Mouse (Mus musculus): Measurements from ENCODE around the gene Mmaa.
A peak's percentile ranks its signal among the peaks of the same experiment; 100 is the strongest.

The Mmaa gene

DNA sequence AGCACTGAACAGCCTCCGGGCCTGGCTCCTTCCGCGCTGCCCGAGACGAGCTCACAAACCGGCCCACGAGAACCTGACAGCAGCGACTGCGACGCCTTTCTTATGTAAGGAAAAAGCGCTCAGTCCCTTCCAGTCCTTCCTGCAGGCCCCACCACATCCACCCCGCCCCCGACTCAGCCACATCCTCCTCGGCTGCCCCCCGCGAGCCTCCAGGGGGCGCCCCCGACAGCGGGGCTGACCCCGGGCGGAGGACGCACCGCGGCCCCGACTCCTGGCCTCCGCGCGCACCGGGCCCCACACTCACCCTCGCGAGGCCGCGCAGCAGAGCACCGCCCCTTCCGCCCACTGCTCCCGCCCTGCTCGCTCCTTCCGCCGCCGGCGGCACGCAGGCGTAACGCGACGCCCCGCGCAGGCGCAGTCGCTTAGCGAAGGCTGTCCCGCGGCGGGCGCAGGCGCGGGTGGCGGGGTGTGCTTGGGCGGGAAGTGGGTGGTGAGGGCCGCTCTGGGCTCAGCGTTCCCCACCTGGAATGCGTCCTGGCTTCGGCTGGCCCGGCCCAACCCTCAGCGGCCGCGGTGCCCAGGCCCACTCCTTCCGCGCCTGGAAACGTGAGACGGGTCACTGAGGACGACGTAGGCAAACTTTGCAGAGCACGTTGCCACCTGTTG is at the start of gene Mmaa:
Gene Mmaa (minus strand): TSS at position 328 of the 666 bp plus-strand sequence.
- DNase-seq = peak; percentile 97 to 98

DNA sequence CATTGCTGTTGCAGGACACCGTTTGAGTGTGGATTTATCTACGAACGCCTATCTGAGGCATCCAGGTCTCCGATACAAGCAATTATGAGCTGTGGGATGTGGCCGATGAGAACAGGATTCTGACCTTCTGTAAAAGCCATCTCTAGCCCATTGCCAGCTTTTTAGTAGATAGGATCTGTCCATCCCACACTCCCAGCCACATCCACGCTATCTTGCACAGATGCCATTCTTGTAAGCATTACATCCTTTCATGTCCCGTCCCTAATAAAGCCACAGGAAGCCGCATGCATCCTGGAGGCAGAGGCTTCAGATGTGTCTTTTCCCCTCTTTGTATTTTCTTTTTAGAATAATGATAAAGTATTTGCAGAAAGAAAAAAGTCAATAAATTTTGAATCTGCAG is 46.5 kb upstream of the Mmaa start:
- DNase-seq = no peak

DNA sequence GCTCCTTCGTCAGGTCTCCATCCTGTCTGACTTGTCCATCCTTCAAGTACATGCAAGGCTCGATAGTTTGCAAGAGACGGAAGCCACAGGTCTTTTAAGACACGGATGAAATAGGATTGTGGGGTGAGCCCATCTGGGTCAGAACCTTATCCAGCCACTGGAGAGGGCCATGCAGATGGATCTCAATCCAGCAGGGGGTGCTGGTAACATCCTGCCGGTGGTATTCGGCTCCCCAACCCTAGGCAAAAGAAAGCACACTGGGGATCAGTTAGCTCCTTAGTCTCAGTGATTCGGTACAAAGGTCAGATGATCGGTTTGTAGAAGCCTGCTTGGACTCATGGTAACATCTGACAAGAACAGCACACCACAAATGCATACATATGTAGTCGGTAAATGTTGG is 44.8 kb upstream of the Mmaa start:
- peak in 1 of 2 experiments; percentile 50 for DNase-seq

DNA sequence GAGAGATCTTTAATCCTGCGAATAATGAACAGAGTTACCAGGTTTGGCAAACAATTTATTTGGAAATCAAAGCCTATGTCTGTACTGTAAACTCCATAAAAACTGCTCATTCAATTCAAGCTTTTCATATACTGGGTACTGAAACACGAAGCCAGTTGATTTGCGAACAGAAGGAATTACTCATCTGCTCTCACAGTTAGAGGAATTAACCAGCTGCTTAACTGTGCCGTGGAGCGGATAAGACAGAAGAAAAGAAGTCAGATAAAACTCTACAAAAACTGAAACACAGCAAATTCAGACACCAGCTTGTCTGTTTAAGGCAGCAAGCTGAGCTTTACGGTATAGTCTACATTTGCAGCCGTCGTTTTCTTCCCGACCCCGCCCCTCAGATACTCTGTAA is 43.9 kb upstream of the Mmaa start:
- DNase-seq = no peak

DNA sequence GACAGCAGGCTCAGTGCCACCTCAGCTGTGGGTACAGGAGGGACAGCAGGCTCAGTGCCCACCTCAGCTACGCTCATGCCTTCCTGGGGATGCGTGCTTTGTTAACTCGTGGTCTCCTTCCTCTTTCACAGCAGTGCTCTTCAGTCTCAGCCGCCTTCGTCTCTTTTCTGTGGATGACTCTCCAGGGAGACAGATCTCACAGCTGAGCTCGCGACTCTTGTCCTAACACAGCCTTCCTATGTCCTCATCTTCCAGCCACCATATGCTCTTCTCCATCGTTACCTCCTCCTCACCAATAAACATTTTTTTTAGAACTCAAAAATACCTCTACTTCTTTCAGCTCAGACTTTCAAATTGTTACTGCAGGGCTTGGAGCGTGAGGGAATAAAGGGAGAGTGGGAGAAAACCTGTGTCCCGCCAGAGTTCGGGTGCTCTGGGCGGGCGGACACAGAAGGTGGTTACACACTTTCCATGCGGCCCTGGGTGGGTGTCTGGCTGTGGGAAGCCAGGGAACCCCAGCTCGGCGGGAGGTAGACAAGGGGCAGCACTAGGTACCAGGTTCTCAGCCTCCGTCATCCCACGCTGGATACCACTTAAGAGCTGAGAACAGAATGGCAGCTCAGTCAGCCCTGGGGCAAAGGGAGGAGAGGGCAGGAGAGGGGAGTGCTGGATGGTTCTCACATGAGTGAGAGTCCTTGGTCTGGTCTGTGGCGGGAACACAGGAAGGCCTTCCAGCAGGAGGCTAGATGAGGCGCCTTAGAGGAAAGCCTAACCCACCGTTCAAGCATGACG is 37.6 kb upstream of the Mmaa start:
- DNase-seq = no peak

DNA sequence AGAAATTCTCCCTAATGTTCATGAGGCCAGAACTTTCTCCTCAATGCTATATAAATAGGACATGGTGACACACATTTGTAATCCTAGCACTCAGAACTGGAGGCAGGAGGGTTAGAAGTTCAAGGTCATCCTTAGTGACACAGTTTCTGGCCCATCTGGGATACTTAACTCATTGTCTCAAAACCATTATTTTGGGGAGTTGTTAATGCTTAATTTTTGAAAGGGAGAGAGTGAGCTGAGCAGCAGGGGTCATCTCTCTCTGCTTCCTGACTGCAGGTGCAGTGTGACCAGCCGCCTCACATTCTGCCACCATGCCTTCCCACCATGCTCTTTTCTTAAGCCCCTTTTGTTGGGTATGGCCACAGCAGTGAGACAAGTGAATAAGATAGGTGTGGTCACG is 36.8 kb upstream of the Mmaa start:
- DNase-seq = no peak

DNA sequence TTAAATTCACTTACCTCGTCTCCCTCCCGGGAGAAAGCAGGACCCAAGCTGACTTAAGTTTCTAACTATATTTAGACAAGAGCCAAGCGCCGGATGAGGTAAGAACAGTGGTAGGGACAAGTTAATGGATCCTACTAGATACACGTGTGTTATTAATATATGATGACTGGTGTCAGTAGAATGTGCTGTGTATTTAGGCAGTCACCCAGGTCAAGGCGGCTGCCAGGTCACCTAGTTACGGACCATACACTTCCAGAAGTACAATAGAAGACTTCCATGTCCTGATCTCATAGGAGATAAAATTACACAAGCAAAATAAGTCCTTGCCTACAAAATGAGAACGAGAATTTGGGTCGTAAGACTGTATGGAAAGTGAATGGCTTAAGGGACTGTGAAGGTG is 36.3 kb upstream of the Mmaa start:
- no peak for DNase-seq

DNA sequence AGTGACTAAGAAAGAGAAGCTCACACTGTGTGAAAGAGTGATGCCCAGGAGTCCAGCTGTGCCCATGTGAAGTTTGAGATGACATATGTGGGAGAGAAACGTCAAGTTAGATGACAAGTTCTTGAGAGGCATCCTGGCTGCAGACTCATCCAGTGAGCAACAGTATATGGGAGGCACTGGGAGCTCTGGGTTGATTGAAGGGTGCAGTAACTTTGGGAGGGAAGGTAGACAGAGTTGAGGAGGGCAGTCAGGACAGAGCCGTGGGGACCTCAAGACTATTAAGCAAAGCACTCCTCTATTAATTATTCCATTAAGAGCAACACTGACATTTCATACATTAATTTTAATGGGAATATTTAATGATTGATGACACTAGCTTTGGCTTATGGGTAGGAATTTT is 35.0 kb upstream of the Mmaa start:
- DNase-seq = no peak

DNA sequence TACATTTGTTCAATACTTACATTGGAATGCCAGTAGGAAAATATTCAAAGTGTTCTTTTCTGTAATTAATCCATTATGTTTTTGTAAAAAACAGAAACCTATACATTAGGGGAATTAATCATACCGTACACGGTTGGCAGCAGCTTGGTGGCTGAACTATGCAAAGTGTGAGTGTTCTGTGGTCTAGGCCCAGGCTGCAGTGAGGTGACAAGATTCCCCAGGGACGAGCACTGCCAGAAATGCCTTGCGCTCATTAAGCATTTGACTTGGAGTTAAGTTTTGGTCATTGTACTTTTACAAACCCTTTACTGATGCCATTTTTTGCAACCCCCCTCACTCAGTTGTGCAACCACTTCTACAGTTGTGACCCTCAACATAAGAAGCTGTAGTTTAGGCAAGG is 34.4 kb upstream of the Mmaa start:
- DNase-seq = no peak

DNA sequence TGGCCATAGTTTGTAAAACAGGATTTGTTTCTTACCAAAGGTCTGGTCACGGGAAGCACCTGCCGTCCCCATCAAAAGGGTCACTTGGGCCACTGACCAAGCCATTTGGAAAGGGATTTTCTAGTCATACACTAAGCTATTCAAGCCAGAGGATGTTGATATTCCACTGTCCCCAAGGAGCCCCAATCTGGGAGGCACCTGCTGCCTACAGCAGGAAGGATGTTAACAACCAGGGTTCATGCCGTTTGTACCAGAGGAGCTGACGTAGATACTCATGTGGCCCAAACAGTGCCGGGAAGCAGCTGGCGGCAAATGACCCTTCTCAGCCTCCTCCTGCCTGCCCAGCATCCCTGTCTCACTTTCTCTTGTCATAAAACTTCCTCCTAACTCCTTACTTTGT is 30.8 kb upstream of the Mmaa start:
- DNase-seq = no peak

DNA sequence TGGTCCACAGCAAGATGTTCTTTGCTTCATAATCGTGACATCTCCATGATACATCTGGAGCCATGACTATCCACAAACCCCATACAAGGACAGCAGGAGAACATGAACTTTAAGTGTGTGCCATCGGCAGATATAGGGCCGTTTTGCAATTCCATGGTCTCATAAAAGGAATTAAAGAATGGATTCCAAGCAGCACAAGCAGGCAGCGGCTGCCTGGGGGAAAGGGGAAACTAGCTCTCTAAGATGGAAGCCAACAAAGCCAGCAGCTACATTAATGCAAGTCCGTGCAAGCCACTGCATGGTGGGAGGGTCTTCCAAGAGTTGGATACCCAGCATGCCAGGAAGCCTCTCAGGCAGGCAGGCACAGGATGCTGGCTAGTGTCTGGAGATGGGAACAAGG is 30.2 kb upstream of the Mmaa start:
- no peak for DNase-seq

DNA sequence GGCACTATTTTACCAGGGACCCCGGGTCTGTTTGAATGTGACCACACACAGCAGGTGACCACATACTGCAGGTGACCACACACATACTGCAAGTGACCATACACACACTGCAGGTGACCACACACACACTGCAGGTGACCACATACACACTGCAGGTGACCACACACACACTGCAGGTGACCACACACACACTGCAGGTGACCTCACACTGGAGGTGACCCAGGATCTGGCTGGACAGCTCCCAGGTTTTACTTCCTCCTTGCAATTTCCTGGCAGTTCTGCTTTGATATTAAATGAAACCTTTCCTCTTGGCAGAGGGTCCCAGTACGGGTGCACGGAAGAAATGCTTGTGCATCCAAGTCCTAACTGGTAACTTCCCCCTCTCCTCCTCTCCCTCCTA is 29.3 kb upstream of the Mmaa start:
- DNase-seq = peak in 1 of 2 experiments; percentile 14

DNA sequence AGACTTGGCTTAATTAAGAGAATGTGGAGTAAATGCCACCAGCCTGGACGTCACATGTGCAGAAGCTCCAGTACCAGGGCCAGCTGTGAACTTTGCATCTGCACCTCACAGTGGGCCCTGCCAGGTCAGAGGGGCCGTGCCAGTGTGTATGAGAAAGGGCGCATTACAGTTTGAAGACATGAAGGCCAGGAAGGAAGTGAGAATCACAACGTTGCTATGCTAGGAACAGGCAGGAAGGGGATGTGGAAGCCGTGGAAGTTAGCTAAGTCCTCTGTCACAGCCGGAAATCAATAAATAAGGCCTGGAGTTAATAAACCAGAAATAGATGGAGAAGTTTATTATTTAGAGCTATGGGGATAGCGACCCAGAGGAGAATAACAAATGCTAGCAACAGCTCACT is 28.4 kb upstream of the Mmaa start:
- DNase-seq = no peak

DNA sequence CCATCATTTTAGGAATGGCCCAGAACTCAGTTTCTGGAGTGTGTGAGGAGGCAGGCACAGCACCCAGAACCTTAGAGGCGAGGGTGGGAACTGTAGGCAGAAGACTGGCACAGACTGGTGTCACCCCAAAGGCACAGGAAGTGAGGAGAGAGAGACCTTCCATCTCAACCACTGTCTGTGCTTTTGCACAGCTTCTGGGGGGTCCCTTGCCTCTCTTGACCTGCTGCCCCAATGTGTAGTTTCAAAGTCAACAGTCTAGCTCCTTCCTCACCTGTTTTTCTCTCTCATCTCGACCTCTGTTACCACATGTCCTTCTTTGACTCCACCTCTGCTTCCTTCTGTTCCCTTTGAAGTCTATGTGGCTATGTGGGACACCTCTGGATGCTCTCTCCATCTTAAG is 16.1 kb upstream of the Mmaa start:
- no peak for DNase-seq

DNA sequence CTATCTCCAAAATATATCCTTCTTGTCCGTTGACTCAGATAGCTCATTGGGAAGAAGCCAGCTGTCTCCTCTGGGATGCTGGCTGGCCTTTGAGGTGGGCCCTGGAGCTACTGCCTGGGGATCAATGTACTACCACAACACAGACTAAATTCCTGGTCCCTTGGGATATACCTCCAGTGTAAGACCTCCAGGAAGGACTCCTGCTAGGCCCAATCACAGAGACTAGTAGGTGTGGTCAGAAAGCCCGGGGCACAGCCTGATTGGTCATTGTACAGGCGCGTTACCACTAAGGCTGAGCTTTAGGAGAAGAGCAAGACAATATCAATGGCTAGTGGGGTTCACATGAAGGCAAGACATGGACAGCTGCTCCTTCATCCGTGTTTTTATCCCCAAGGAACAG is 11.2 kb upstream of the Mmaa start:
- no peak for DNase-seq

DNA sequence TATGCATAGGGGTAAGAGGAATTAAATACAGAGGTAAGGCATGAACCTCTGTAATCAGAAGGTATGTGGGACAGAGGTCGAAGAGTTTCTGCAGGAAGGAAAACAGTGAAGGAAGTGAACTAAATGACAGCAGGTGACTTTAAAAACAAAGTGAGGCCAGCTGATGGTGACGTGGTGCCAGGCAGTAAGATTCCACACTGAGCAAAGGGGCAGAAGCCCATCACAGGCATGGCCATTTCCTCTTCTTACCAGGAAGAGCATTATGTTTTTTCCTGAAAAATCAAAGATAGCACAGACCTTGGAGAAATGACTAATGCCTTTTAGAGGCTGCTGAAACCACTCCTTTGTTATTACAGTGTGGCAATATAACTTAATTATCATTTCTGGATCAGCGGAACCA is 6.8 kb upstream of the Mmaa start:
- DNase-seq = no peak

DNA sequence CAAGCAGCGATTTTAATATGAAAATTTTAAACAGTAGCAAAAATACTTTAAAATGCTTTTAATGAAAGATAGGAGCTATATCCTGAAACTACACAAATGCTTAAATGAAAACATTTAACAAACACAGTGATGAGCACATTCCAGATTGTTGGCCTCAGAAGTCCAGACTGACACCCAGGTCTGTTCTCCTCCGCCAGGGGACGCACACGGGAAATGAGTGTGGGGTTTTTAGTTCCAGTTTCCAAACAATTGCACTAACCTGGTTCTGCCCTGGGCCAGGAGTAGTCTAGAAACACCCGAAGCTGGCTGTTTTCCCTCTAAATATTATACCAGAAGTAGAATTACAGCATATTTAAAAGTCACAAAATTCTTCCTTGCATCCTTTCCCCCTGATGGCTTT is 5.0 kb upstream of the Mmaa start:
- no peak for DNase-seq

DNA sequence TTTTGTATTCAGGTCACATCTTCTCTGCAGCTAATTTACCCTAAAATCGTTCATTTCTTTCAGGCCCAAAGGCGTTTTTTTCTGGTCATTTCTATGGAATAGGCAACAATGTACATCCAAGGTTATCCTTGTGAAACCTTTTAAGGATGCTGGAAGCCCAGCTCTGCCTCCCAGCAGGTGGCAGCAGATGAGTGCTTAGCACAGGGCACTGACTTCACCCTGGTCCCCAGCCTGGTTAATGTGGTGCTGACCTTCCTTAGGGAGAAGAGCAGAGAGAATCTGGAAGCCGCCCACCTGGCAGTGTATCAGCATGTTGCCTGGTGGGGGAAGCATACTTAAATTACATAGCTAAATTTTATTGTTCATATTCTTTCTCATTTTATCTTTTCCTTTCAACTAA is 3.0 kb upstream of the Mmaa start:
- DNase-seq = peak; percentile 62 to 68

DNA sequence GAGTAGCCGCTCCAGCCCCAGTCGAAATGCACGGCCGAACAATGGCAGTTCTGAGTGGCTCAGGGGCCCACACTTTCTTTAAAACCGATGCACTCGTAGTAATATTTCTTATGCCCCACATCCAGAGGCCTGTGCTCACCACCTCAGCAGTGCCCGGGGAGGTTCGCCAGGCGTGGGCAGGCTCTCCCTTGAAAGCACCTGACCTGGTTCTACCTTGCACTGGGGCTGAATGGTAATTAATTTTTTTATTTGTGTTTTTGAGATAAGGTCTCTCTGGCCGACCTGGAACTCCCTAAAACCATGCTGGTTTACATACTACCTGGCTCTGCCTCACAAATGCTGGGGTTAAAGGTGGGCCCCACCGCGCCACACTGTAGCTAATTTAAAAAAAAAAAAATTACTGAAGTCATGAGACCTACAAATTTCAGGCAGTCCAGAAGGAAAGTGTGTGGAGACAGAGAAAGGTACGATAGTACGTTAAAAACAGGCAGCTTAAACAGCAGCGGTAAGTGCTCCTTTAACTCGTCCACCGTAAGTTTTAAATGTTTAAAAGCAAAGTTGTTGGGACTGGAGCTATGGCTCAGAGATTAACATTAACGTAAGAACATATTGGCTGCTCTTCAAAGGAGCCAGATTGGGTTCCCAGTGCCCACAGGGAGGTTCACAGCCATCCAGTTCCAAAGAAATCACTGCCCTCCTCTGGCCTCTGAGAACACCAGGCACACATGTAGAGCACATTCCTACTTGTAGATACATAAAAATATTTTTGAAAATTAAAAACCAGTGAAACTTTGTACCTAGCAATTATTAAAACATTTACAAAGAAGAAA is 754 bp upstream of the Mmaa start:
- DNase-seq = no peak

DNA sequence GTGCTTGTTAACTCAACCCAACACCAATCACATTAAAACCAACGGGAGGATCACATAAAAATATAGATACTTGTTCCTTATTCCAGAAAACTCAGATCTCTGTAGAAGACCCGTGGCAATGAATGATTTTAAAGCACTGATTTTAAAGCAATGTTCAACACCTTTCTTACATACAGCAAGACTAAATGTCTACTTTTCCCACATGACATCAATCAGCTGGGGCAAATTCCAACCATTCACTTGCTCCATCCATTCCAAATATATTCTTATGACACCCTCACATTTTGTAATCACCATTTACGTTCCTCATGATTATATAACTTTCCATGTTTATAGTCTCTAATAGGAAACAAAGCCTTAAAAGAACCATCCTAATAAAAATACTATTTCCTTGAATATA is 896 bp downstream of the Mmaa start:
- no peak for DNase-seq

DNA sequence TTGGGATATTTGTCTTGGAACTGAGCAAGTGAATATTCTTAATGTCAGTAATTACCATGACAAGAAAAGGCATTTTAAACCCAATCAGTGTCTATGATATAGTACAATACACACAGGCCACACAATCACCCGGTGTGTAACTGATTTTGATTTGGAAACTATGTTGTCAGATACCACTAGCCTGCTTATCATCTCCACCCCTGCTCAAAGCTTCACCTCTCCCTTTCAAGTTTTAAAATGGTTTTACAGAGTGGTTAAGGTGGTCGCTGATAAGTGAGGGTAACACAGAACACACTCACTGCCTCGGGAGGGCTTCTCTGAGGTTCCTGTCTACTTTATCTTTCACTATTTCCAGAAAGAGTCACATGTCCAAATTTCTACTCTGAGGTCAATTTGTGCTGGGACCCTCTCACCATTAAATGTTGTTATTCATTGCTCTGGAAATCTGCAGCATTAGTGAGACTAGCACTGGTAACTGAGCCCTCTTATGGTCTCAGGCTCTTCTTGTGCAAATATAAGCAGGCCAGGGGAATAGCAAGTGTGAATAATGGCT is 1.9 kb downstream of the Mmaa start:
- no peak for DNase-seq

DNA sequence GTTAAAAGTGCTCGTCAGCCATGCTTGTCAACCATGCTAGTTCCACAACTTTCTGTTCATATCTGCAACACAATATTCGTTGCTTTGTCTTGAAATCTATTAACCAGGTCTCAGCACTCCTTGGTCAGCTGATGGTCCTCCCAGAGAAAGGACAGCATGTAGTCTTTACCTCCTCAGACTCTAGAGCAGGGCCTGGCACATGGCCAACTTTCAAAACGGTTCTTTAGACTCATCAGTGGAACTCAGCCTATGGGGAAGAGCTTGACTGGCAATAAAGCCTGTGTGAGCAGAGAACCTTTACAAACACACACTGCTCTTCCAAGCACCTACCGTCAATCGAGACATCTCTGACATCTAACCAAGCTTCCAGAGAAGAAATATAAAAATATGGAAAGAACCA is 5.1 kb downstream of the Mmaa start:
- no peak for DNase-seq

DNA sequence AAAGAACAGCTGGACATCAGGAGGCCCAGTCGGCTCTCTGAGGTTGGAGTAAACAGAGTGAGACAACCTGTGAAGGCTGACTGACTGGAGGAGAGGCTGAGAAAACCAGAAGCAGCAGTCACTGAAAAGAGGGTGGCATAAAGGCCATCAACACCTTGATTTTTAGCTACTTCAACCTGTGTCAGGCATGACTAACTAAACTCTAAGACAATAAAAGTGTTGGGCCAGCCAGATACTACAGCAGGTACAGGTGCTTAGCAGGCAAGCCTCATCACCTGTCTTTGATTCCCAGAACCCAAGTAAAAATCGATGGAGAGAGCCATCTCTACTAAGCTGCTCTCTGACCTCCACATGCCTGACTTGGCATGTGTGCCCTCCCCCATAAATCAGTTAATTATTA is 6.1 kb downstream of the Mmaa start:
- no peak for DNase-seq

DNA sequence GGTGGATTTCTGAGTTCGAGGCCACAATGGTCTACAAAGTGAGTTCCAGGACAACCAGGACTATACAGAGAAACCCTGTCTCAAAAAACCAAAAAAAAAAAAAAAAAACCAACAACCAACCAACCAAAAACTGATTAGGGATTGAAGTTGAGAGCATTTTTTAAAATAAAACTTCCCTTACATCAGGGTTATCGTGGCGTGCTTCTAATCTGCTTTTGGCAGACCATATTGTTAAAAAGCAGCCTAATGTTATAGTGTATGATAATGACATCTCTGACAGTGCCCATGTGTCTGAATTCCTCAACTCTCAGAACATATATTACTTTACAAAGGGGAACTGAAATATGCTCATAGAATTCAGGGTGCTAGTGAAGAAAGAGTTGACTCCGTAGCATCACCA is 6.5 kb downstream of the Mmaa start:
- DNase-seq = no peak

Data from lung, adult 18-20 months (tissue).